Mouse (Mus musculus) bone marrow, adult 2 months (tissue): Measurements from ENCODE around the gene AW822073.

Source experiments
- CTCF ChIP-seq: fragments of 200-500 bp; IDR thresholded peaks from 2 replicates; pipeline ENCODE4 v1.5.1; 2011; ENCODE audit warnings: low read length, control low read depth; ENCODE audit not compliant: control insufficient read depth, insufficient read depth
- POLR2A ChIP-seq: fragments of 200-500 bp; IDR thresholded peaks from 2 replicates; pipeline ENCODE4 v1.6.1; 2011; ENCODE audit warnings: low read depth, mild to moderate bottlenecking, control low read depth, low read length, borderline replicate concordance; ENCODE audit not compliant: control insufficient read depth

- TF ChIP-seq CTCF, result no peak
- TF ChIP-seq POLR2A, result no peak
Observed at GRCm38 (mm10) chr10:58211213-58211612, 13.5 kb downstream of the AW822073 start.
